Mouse (Mus musculus): Measurements from ENCODE around the gene Ddx24.

The Ddx24 gene

GRCm38 (mm10) chr12:103367171-103367570, 58.5 kb downstream of the Ddx24 start:
- no peak for TF ChIP-seq POU5F1 (IDR thresholded peaks at IDR 0.05; ENCODE audit: borderline replicate concordance, low read length)
- TF ChIP-seq CTCF (conservative IDR thresholded peaks at IDR 0.05; ENCODE audit: low read length) = no peak
- TF ChIP-seq NANOG (IDR thresholded peaks at IDR 0.05; ENCODE audit: borderline replicate concordance, low read length) = no peak
- H3K27me3 ChIP-seq (ENCODE audit: insufficient read depth, low read length) = peaks cover 37% of the 10 kb centered on the region
- H3K36me3 ChIP-seq (ENCODE audit: insufficient read depth, low read length) = no peaks in the 10 kb centered on the region
- H3K4me1 ChIP-seq (replicated peaks; ENCODE audit: low read depth, low read length) = peaks cover 12% of the 10 kb centered on the region
- no peaks in the 10 kb centered on the region for H3K9me3 ChIP-seq (ENCODE audit: low read length)
- no peak overlapping the region for H3K4me3 ChIP-seq (replicated peaks; ENCODE audit: low read length)

- TF ChIP-seq POU5F1 (IDR thresholded peaks at IDR 0.05; ENCODE audit: borderline replicate concordance, low read length) = no peak
- TF ChIP-seq NANOG (IDR thresholded peaks at IDR 0.05; ENCODE audit: borderline replicate concordance, low read length) = no peak
- no peak for TF ChIP-seq CTCF (conservative IDR thresholded peaks at IDR 0.05; ENCODE audit: low read length)
- Histone ChIP-seq H3K36me3 (ENCODE audit: insufficient read depth, low read length) (no peaks in the 10 kb centered on the region), H3K4me3 (replicated peaks; ENCODE audit: low read length) (no peak overlapping the region), H3K9me3 (ENCODE audit: low read length) (no peaks in the 10 kb centered on the region), H3K4me1 (replicated peaks; ENCODE audit: low read depth, low read length) (peaks cover 1% of the 10 kb centered on the region; the same call in 1 of the 2 replicates), H3K27me3 (ENCODE audit: insufficient read depth, low read length) (0 out of 2 replicates have a peak, but pooled peaks cover 15% of the 10 kb centered on the region)
Observed at GRCm38 (mm10) chr12:103362336-103362735, 63.3 kb downstream of the Ddx24 start.

GRCm38 (mm10) chr12:103361539-103362307, 63.9 kb downstream of the Ddx24 start:
- no peaks in the 10 kb centered on the region for H3K4me1 ChIP-seq (replicated peaks; ENCODE audit: low read depth, low read length)
- H3K9me3 ChIP-seq (ENCODE audit: low read length) = no peaks in the 10 kb centered on the region
- 0 out of 2 replicates have a peak, but pooled peaks cover 15% of the 10 kb centered on the region for H3K27me3 ChIP-seq (ENCODE audit: insufficient read depth, low read length)
- TF ChIP-seq NANOG (IDR thresholded peaks at IDR 0.05; ENCODE audit: borderline replicate concordance, low read length) = no peak
- no peak for TF ChIP-seq CTCF (conservative IDR thresholded peaks at IDR 0.05; ENCODE audit: low read length)
- TF ChIP-seq POU5F1 (IDR thresholded peaks at IDR 0.05; ENCODE audit: borderline replicate concordance, low read length) = no peak
- H3K4me3 ChIP-seq (replicated peaks; ENCODE audit: low read length) = no peak overlapping the region
- H3K36me3 ChIP-seq (ENCODE audit: insufficient read depth, low read length) = no peaks in the 10 kb centered on the region

GRCm38 (mm10) chr12:103360812-103361211, 64.8 kb downstream of the Ddx24 start:
- Histone ChIP-seq H3K27me3 (ENCODE audit: insufficient read depth, low read length) (0 out of 2 replicates have a peak, but pooled peaks cover 15% of the 10 kb centered on the region), H3K4me1 (replicated peaks; ENCODE audit: low read depth, low read length) (no peaks in the 10 kb centered on the region), H3K4me3 (replicated peaks; ENCODE audit: low read length) (no peak overlapping the region), H3K9me3 (ENCODE audit: low read length) (no peaks in the 10 kb centered on the region), H3K36me3 (ENCODE audit: insufficient read depth, low read length) (no peaks in the 10 kb centered on the region)
- TF ChIP-seq POU5F1 (IDR thresholded peaks at IDR 0.05; ENCODE audit: borderline replicate concordance, low read length) = no peak
- no peak for TF ChIP-seq CTCF (conservative IDR thresholded peaks at IDR 0.05; ENCODE audit: low read length)
- no peak for TF ChIP-seq NANOG (IDR thresholded peaks at IDR 0.05; ENCODE audit: borderline replicate concordance, low read length)

GRCm38 (mm10) chr12:103358951-103359801, 66.5 kb downstream of the Ddx24 start:
- no peaks in the 10 kb centered on the region for H3K36me3 ChIP-seq (ENCODE audit: insufficient read depth, low read length)
- H3K4me3 ChIP-seq (replicated peaks; ENCODE audit: low read length) = no peak overlapping the region
- TF ChIP-seq CTCF (conservative IDR thresholded peaks at IDR 0.05; ENCODE audit: low read length) (no peak), POU5F1 (IDR thresholded peaks at IDR 0.05; ENCODE audit: borderline replicate concordance, low read length) (no peak), NANOG (IDR thresholded peaks at IDR 0.05; ENCODE audit: borderline replicate concordance, low read length) (no peak)
- H3K9me3 ChIP-seq (ENCODE audit: low read length) = no peaks in the 10 kb centered on the region
- peaks cover 17% of the 10 kb centered on the region; the same call in 1 of the 2 replicates for H3K27me3 ChIP-seq (ENCODE audit: insufficient read depth, low read length)
- H3K4me1 ChIP-seq (replicated peaks; ENCODE audit: low read depth, low read length) = no peaks in the 10 kb centered on the region

GRCm38 (mm10) chr12:103358216-103358615, 67.4 kb downstream of the Ddx24 start:
- Histone ChIP-seq H3K4me1 (replicated peaks; ENCODE audit: low read depth, low read length) (no peaks in the 10 kb centered on the region), H3K27me3 (ENCODE audit: insufficient read depth, low read length) (peaks cover 10% of the 10 kb centered on the region; the same call in 1 of the 2 replicates), H3K36me3 (ENCODE audit: insufficient read depth, low read length) (no peaks in the 10 kb centered on the region), H3K9me3 (ENCODE audit: low read length) (no peaks in the 10 kb centered on the region), H3K4me3 (replicated peaks; ENCODE audit: low read length) (no peak overlapping the region)
- TF ChIP-seq CTCF (conservative IDR thresholded peaks at IDR 0.05; ENCODE audit: low read length) = no peak
- TF ChIP-seq NANOG (IDR thresholded peaks at IDR 0.05; ENCODE audit: borderline replicate concordance, low read length) = no peak
- TF ChIP-seq POU5F1 (IDR thresholded peaks at IDR 0.05; ENCODE audit: borderline replicate concordance, low read length) = no peak
